Mouse (Mus musculus): Measurements from ENCODE around the gene Tas1r2. TPM values are rescaled to one million over a fixed set of nuclear protein-coding genes. Genes with fewer than 3 reads are reported as not detected.

Tas1r2 gene
- total and polyA plus RNA-seq, 3 experiments, result 0.03 TPM; not detected in 2

DNA sequence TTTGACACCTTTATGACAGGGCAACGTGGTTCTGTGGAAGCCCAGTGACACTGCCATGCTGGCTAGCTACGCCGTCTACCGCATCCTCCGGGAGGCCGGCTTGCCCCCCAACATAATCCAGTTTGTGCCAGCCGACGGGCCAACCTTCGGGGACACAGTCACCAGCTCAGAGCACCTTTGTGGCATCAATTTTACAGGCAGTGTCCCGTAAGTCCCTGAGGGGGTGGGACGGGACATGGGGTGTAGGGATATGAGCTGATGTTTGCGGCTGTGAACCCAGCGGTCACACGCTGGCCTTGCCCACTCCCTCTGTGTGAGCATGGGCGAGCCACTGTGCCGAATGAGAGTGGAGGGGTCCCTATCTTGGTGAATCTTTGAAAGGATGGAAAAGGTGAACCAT, 15.0 kb upstream of the Tas1r2 start:
- no peak for DNase-seq

DNA sequence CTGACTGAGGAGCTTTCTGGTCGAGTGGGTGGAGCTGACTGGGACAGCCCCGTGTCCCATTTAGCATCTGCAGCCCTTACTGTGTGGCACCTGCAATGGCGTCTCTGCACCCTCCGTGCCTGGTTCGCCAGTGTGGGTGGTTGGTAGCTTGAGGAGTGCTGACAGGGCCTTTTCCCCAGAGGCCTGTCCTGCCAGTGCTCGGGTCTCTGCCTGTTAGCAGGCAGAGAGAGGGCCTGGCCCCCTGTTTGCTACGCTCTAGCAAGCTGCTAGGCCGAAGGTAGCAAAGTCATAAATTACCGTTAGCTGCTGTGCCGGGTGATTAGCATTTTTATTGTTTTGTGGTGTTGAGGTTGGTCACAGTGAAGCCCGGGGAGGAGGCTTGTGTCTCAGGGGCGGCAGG, 13.5 kb upstream of the Tas1r2 start:
- DNase-seq, result no peak

DNA sequence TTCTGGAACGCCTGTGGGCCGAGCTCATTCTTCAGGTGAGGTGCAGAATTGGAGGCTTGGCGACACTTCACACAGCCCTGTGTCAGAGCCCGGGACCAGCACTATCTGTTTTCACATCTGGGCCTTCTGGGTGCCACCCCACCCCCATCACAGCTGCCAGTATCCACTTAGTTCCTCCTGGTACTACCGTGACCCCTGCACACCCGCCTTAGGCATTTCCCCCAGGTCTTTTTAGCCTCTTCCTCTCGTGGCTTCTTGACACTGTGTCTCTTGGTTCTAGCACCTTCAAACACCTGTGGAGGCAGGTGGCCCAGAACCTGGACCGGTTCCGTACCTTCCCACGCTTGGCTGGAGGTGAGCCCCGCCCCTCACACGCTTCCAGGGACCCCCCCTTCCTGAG, 13.0 kb upstream of the Tas1r2 start:
- DNase-seq, result no peak

GRCm38 (mm10) chr4:139640775-139641174, 12.6 kb upstream of the Tas1r2 start:
- DNase-seq, result no peak

GRCm38 (mm10) chr4:139641829-139642425, 11.4 kb upstream of the Tas1r2 start:
- peak; percentile 44 for DNase-seq

- peak; percentile 83 for DNase-seq
Observed at GRCm38 (mm10) chr4:139643972-139644371, 9.4 kb upstream of the Tas1r2 start.

DNA sequence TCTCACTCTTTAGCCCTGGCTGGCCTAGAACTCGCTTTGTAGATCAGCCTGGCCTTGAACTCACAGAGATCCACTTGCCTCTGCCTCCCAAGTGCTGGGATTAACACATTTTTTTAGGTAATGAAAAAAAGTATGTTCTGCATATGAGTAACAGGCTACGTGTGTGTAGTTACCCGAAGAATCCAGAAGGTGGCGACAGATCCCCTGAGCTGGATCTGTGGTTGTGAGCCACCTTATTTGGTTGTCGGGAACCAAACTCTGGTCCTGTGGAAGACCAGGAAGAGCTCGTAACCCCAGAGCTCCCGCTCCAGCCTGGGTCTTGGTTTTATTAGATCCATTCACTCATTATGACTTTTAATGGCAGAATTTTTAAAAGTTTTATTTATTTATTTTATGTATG, 6.4 kb upstream of the Tas1r2 start:
- DNase-seq, result no peak

- DNase-seq, result no peak
Observed at GRCm38 (mm10) chr4:139650086-139650743, 3.1 kb upstream of the Tas1r2 start.

- no peak for DNase-seq
Observed at GRCm38 (mm10) chr4:139650907-139651306, 2.4 kb upstream of the Tas1r2 start.

- DNase-seq, result no peak
Observed at GRCm38 (mm10) chr4:139661897-139662296, 8.6 kb downstream of the Tas1r2 start.

GRCm38 (mm10) chr4:139667632-139668031, 14.3 kb downstream of the Tas1r2 start:
- no peak for DNase-seq

DNA sequence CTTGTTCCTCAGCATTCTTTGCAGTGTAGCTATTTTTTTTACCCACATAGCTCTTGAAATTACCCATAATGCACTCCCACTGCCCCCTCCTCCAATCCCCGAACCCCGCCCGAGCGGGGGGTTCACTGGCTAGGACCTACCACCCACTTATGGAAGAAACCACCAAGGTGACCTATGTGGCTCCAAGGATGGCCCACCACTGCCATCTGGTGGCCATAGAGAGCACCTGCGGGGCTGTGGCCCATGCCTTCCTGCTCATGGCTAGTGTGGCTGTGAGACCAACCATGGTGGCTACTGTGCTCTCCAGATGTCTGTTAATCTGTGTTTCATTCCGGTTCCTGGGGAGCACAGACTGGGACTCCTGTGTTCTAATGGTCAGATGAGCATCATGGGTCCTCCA, 16.5 kb downstream of the Tas1r2 start:
- DNase-seq, result peak; percentile 33

DNA sequence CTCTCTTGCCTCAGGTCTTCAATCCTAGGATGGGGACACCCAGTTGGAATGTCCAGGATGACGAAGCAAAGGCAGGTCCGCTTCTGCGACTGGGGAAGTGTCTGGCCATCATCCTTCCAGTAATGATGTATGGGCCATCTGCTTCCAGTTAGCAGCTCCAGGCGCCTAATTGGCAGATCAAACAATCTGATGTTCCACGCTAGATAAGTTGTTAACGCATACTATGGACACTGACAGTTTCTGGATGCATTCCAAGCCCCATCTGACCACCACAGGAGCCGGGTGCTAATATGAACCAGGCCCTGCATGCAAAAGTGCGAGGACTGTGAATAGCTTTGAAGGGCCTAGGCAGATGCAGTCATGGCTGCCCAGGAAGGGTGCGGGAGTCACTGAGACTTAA, 22.4 kb downstream of the Tas1r2 start:
- no peak for DNase-seq

DNA sequence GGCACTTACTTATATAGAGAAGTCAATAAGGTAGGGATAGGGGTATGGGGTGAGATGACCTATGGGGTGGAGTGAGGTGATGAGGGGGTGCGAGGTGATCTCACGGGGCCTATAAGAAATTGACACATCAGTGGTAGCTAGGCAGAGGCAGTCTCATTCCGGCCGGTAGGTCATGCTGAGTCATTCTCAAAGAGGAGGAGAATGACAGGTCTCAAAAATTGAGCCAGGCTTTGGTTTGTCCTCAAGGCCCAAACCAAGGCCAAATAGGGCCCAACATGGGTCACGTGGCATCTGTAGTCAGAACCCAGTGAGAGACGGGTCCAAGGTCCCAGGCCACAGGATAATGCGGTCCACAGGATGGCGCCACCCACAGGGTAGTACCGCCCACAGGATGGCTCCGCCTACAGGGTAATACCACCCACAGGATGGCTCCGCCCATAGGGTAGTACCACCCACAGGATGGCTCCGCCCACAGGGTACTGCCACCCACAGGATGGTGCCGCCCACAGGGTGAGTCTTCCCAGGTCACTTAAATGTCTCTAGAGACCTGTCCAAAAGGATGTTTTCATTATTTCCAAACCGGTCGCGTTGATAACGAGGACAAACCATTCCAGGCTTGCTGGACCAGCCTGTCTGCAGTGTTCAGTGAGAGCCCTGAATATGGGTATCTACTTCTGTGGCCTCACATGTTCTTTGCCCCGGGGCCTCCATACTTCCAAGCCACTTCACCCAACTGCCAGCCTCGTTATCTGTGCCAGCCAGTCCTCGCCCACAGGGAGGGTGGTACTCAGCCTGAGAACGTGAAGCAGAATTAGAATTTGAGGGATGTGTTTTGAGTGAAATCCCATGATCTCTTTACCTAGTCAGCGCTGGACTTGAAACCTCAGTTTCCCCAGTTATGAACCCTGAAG, 30.6 kb downstream of the Tas1r2 start:
- DNase-seq, result peak; percentile 94

GRCm38 (mm10) chr4:139684639-139685017, 31.3 kb downstream of the Tas1r2 start:
- DNase-seq, result peak; percentile 65

DNA sequence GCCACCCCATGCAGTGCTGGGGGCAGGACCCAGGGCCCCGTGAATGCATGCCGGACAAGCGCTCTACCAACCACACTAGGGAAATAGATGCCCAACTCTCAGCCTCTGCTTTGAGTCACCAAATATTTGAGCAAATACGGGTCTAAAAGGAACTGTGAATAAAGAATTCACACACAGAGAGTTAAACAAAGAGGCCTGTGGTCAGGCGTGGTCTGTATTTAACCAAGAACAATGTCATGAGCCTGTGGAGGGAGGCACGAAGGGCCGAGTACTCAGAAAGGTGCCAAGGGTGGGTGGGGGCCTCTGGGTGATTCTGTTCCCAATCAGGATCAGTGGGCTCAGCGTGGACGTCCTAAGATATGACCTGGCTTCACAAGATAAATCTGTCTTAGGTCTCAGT, 34.7 kb downstream of the Tas1r2 start:
- no peak for DNase-seq

DNA sequence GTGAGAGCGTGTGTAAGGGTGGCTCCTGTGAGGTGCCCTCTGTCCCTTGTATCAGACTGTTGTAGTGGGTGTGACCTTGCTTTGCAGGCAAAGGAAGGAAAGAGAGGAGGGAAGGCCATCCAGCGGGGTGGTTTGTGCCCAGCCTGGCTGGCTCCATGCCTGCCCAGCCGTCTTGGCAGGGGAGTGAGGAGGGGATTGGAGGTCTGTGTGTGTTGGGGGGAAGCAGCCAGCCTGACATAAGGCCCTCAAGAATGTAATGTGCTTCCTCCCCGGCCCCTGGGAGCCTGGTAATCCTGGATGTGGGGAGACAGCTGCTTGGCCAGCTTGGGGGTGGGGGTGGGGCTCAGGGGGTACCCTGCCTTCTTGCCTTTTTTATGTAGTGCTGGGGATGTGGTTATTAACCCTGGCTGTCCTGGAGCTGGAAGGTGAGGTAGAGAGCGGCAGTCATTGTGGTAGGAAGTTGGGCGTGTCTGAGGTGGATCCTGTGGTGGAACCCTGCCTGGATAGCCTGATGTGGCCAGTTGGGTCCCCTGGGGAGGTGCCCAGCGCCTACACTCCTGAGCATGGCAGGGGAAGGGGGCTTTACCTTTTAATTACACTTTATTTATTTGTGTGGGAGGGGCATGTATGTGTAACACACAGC, 36.4 kb downstream of the Tas1r2 start:
- peak; percentile 19 for DNase-seq

GRCm38 (mm10) chr4:139693315-139693714, 40.0 kb downstream of the Tas1r2 start:
- DNase-seq, result no peak

DNA sequence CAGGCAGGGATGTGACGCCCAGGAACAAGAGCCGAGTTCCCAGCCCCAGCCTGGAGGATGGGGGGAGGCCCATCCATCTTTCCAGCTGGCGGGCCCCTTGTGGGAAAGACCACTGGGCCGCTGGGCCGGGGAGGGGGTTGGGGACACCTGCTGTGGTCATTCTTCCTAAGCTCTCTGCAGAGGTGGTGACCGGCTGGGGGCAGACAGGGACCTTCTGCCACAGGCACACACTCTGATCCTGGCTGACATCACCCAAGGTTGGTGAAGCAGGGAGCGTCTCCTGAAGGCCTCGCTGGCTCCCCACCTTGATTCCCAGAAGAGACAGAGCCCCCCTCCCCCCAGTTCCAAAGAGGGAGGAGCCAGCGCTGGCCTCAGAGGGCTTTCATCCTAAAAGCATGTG, 44.4 kb downstream of the Tas1r2 start:
- DNase-seq, result no peak

- no peak for DNase-seq
Observed at GRCm38 (mm10) chr4:139698602-139699001, 45.3 kb downstream of the Tas1r2 start.

GRCm38 (mm10) chr4:139702914-139703313, 49.6 kb downstream of the Tas1r2 start:
- no peak for DNase-seq

GRCm38 (mm10) chr4:139703468-139703867, 50.1 kb downstream of the Tas1r2 start:
- no peak for DNase-seq

DNA sequence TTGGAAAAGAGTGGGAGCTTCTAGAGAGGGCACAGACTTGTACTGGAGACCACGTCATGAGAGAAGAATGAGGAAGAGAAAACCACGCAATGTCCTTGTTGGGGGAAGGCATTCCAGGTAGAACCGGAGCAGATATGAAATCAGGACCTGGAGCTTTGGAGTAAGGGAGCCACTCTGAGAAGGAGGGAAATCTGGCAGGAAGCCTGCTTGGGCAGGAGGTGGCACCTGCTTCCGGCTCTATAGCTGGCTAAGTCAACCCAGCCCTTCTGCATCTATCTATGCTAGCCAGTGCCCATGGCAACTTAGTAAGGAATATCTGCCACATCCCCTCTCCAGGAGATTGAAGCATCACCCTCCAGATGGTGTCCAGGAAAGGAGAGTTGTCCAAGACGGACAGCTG, 52.6 kb downstream of the Tas1r2 start:
- no peak for DNase-seq

All from adrenal gland, adult 2 months (tissue).